Mouse (Mus musculus): ENCODE measurements around the gene Fam192a.

Fam192a gene

GRCm38 (mm10) chr8:94601607-94602385 lies at the start of gene Fam192a, which contains the start of gene Rspry1:
Gene Fam192a, minus strand, starts transcription at chr8:94601997.
Gene Rspry1, plus strand, starts transcription at chr8:94601937.
- DNase-seq (ENCODE audit: low read depth), result peak; percentile 100

- DNase-seq (ENCODE audit: low read depth), result no peak
These were observed 47.7 kb upstream of the Fam192a start for GRCm38 (mm10) chr8:94649496-94649895.

- DNase-seq (ENCODE audit: low read depth), result no peak
These were observed 44.4 kb upstream of the Fam192a start for GRCm38 (mm10) chr8:94646165-94646564.

- no peak for DNase-seq (ENCODE audit: low read depth)
These were observed 43.4 kb upstream of the Fam192a start for GRCm38 (mm10) chr8:94645202-94645601.

GRCm38 (mm10) chr8:94641938-94642337 lies 40.1 kb upstream of the Fam192a start:
- no peak for DNase-seq (ENCODE audit: low read depth)

GRCm38 (mm10) chr8:94641183-94641582 lies 39.4 kb upstream of the Fam192a start:
- DNase-seq (ENCODE audit: low read depth), result no peak

GRCm38 (mm10) chr8:94634211-94634610 lies 32.4 kb upstream of the Fam192a start:
- DNase-seq (ENCODE audit: low read depth), result no peak

- DNase-seq (ENCODE audit: low read depth), result no peak
These were observed 31.9 kb upstream of the Fam192a start for GRCm38 (mm10) chr8:94633564-94634194.

GRCm38 (mm10) chr8:94624885-94625284 lies 23.1 kb upstream of the Fam192a start:
- DNase-seq (ENCODE audit: low read depth), result no peak

- no peak for DNase-seq (ENCODE audit: low read depth)
These were observed 5.3 kb upstream of the Fam192a start for GRCm38 (mm10) chr8:94607064-94607463.

- no peak for DNase-seq (ENCODE audit: low read depth)
These were observed 2.2 kb upstream of the Fam192a start for GRCm38 (mm10) chr8:94604030-94604429.

GRCm38 (mm10) chr8:94602471-94603131 lies 804 bp upstream of the Fam192a start:
- no peak for DNase-seq (ENCODE audit: low read depth)

GRCm38 (mm10) chr8:94601034-94601606 lies 677 bp downstream of the Fam192a start:
- no peak for DNase-seq (ENCODE audit: low read depth)

GRCm38 (mm10) chr8:94600478-94600877 lies 1.3 kb downstream of the Fam192a start:
- DNase-seq (ENCODE audit: low read depth), result no peak

GRCm38 (mm10) chr8:94594211-94594610 lies 7.6 kb downstream of the Fam192a start:
- DNase-seq (ENCODE audit: low read depth), result no peak

- no peak for DNase-seq (ENCODE audit: low read depth)
These were observed 10.1 kb downstream of the Fam192a start for GRCm38 (mm10) chr8:94591691-94592090.

- no peak for DNase-seq (ENCODE audit: low read depth)
These were observed 17.5 kb downstream of the Fam192a start for GRCm38 (mm10) chr8:94584238-94584817.

- DNase-seq (ENCODE audit: low read depth), result no peak
These were observed 19.2 kb downstream of the Fam192a start for GRCm38 (mm10) chr8:94582569-94582968.

- DNase-seq (ENCODE audit: low read depth), result no peak
These were observed 19.8 kb downstream of the Fam192a start for GRCm38 (mm10) chr8:94581820-94582483.

GRCm38 (mm10) chr8:94575148-94575547 lies 26.6 kb downstream of the Fam192a start:
- no peak for DNase-seq (ENCODE audit: low read depth)

GRCm38 (mm10) chr8:94574159-94574907 lies 27.5 kb downstream of the Fam192a start:
- DNase-seq (ENCODE audit: low read depth), result no peak
